Mouse (Mus musculus) testis, postnatal 10 days (tissue): ENCODE results near the gene AU018091.
"Not testable (repeated sequence)": the region's sequence is repeated elsewhere in the genome, so short reads cannot be mapped to it uniquely, and the experiment has no call there.

ENCODE experiments used
- DNase-seq: peaks from one replicate; pipeline ENCODE4 v3.0.0; 2021; ENCODE audit warnings: low spot score

The AU018091 gene

DNA sequence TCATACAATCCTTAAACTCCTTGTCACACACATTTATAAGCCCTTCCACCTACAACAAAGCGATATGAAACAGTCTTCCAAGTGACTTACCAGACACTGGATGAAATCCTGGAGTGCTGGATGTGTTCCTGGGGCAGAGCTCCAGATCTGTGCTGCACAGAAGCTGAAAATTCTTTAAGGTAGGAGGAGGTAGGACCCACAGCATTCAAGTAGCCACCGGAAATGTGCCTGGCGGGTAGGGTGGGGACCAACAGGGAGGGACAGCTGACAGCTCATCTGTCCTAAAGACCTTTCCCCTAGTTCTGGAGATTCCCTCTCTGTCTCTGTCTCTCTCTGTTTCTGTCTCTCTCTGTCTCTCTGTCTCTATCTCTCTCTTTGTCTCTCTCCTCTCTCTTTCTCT lies at the start of gene AU018091:
Gene AU018091 (minus strand): TSS at position 279 of the 400 bp plus-strand sequence.
- DNase-seq = no peak

DNA sequence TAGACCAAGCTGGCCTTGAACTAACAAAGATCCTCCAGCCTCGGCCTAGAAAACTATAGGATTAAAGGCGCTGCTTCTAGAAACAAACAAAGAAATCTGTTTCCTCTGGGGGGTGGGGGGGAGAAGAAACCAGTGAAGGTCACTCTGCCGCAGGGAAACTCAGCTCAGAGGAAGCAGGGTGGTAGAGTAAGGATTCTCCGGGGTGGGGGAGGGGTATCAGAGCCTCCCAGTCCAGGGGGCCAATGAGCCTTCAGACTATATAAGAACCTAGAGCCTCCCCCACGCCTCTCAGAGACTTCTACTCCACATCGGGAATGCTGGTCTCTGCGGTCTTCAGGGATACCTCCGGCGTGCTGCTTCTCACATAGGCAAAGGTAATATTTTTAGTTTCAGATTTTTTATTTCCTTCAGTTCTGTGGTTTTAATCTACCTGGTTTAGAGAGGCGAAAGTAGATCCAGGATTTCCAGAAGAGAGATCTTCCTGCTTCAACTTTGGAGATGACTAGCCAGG lies 48.6 kb upstream of the AU018091 start:
- no peak for DNase-seq

DNA sequence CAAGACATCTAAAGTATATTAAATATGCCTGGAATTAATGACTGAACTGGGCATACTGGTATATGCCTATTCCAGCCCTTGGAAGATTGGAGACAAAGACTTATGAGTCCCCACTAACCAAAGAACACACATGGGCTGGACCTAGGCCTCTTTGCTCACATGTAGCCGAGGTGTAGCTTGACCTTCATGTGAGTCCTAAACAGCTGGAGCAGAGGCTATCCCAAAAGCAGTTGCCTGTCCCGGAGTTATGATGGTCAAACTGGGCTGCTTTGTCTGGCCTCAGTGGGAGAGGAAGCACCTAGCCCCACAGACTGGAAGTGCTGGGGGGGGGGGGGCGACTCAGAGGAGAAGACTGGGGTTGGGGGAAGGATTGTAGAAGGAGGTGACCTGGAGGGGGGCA lies 47.3 kb upstream of the AU018091 start:
- DNase-seq = no peak

DNA sequence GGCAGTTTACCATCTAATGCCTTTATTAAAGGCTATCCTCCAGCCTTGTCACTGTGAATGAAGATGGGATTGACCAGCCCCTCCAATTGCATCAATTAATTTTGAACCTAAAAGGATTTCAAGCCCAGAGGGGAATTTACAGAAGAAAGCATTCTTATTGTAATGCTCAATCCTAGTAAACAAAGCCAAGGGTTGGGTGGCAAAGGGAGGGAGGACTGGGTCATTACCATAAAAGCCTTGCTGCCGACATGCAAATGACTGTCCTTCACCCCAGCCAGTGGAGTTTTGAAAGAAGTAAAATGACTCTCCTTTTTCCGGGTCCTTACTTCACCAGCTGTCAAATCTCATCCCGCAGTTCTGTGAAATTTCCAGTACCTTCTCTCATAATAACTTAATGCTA lies 44.6 kb upstream of the AU018091 start:
- DNase-seq = no peak

DNA sequence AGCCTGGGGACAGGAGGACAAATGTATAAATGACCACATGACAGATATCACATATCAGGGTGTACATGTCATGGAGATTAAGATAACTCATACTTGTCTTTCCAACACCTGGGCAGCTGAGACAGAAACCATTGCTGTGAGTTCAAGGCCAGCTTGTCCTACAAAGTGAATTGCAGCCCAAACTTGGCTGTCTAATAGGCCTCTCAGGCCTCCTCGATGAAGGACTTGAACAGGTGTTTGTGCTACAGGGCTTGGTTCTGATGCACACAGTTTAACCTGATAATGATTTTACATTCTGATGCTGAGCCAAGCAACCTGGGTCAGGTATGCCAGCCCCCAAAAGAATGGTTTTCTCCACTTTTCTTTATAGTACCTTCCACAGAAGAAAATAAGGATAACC lies 44.2 kb upstream of the AU018091 start:
- no peak for DNase-seq

DNA sequence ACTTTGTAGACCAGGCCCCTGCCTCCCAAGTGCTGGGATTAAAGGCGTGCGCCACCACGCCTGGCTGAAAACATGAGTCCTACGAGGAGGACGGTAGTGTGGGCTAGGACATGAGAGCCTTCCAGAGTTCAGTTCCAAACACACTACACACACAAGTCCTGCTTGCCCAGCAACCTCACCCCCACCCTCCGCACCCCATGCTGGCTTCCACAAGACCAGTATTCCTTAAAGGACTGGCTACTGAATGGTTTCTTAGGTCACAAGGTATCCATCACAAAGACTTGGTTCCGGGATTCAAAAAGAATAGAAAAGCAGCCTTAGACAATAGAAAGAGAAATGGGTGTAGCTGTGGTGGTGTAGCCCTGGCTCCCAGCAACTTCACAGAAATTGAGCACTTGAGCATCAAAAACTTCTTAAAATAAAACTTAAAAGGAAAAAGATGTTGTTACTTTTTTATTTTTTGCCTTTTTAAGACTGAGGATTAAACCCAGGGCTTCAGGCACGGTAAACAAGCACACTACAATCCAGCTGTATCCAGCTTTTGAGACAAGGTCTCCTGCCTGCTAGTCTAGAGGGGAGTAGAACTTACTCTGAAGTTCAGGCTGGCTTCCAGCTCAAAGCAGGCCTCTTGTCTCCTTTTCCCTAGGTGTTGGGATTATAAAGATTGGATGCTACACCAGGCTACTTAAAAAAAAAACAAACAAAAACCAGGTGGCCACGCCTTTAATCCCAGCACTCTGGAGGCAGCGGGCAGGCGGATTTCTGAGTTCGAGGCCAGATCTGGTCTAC lies 43.2 kb upstream of the AU018091 start:
- DNase-seq = no peak

DNA sequence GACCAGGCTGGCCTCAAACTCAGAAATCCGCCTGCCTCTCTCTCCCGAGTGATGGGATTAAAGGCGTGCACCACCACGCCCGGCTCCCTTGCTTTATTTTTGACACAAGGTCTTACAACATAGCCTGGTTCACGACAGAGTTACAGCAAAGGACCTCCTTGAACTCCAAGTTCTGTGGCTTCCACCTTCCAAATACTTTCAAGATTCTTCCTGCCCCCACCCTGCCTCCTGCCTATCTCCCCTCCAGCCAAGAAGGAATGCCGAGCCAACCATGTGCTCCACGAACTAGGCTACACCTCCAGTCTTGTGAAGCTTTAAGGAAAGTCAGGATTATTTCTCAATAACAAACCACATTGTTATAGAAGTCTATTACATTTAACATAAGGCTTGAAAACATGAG lies 42.5 kb upstream of the AU018091 start:
- no peak for DNase-seq

DNA sequence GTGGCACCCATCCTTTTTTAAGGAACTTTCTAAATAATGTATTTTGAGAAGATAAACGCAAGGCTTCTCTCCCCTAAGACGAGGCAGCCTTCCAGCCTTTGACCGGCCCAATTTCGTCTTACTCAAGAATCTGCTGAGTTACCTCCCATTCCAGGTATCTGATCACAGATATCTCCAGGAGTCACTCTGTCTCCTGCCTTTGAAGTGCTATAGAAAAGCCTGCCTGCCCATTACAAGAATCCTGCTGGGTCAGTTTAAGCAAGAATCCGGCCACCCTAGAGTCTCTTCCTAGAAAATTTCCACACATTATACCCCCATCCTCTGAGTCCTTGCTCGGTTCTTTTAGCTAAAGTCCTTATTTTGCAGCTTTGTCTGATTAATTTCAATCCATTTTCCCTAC lies 41.6 kb upstream of the AU018091 start:
- no peak for DNase-seq

DNA sequence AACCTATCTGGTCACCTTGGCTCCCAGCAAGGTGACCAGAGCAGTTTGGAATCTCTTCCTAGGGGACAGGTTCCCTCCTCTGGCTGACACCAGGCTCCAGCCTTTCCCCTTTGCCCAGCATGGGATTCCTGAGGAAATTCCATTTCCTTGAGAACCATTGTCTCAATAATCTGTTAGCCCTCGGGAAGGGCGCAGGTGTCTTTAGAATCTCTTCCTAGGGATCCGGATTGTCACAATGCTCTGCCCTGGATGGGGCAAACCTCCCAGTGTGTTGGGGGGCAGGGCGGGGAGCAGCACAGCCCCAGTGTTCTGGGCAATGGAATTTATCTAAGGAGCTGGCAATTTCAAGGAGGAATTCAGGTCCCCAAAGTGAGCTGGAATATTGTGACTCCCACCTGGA lies 37.5 kb upstream of the AU018091 start:
- DNase-seq = no peak

DNA sequence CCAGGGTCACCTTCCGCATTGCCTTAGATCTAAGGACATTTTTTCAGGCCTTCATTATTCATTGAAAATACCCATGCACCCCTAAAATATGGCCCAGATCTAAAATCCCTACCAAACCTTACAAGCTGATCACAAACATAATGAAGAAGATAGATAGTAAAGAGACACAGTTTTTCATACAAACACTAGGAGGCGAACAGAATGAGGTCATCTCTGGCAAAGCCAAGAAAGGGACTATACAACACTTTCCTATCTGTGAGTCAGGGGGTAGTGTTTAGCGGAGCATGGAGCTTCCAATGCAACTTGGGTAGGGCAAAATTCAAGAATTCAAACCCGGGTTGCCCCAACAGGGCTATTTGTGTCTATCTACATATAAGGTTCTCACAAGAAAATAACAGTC lies 35.6 kb upstream of the AU018091 start:
- no peak for DNase-seq

DNA sequence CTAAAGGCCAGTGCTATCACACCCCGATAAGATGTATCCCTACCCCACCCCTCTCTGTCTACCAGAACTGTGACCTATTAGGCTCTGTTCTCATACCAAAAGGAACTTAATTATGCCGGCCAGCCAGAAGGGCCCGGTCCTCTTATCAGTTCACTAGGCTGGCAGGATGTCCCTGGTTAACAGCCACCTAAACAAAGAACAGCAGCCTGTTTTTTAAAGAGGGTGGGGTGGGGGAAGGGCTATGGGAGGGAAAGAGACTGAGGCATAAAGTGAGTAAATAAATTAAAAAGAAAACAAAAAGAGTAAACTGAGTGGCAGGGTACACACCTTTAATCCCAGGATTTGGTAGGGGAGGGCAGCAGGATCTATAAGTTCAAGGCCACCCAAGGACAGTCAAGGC lies 34.9 kb upstream of the AU018091 start:
- no peak for DNase-seq

DNA sequence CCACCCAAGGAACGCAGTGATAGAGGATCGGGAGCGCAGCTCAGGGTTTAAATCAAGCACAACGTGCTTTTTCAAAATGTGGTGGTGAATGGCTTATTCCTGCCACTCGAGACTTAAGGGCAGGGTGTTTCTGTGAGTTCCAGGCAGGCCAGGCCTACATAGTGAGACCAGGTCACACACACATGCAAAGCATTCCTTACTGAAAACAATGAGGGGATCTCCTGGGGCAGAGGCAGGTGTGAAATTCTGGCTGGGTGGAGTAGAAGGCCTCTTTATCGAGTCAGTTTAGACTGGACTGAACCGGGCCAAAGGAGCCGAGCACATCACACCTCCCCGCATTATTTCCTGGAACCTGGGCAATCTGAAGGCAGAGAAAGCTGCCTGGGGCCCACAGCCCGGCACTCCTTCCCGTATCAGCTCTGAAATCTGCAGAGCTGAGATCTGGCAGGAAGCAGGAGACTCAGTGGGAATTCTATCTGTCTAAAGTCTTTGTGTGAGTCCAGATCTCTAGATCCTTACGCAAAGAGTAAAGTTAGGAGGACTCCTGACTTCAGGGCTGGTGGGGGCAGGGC lies 32.2 kb upstream of the AU018091 start:
- DNase-seq = no peak

DNA sequence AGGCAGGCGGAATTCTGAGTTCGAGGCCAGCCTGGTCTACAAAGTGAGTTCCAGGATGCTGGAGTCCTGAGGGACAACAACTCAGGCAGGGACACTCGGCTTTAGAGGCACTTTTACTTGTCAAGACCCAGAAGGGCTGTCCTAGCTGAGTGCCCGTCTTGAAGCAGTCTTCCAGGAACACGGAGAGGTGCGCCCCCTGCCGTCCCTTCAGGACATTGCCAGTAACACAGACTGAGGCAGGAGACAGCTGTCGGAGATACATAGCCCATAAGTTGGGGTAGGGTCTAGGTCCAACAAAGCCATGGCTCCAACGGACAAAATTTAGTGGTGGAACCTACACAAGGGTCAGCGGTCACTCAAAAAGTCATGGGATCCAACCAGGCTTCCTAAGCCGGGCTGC lies 29.9 kb upstream of the AU018091 start:
- peak; percentile 53 for DNase-seq

DNA sequence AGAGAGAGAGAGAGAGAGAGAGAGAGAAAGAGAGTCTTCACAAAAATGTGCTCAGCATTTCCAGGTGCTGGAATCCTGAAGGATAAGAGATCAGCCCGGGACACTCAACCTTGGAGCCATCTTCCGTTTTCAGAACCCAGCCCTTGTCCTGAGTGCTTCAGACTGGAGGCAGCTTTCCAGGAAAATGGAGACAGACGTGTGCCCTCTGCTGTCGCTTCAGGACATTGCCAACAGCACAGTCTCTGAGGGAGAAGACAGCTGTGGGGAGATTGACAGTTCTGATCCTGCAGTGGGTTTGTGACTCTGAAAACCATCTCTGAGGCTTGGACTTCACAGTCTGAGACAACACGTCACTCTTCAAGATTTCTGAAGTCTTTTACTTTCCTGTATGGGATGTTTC lies 26.8 kb upstream of the AU018091 start:
- DNase-seq = no peak

DNA sequence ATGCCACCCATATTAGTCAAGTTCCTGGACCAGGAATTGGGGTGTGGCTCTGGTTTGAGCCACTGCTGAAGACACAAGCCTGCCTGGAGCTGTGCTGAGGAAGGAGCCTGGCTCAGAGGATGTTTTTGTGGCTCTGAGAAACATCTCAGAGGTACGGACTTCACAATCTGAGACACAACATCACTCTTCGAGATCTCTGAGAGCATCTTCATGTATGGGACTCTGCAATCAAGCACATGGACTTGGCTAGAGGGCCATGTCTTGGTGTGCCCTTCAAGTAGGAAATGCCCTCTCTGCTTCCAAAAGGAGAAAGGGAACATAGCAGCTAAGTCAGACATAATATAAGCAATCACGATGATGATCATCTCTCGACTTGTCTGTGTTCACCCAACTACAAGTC lies 25.5 kb upstream of the AU018091 start:
- DNase-seq = no peak

DNA sequence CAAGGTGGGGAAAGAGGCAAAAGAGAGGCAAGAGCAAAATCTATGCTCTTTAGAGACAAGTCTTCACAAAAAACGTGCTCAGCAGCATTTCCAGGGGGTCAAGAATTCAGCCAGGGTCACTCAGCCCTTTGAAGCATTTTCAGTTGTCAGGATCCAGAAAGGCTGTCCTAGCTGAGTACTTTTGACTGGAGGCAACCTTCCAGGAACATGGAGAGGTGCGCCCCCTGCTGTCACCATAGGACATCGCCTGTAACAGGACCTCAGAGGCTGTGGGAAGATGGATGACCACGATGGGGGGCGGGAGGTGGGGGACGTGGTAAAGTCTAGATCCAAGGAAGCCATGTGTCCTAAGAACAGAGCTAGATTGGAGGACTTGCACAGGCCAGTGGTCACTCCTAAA lies 24.9 kb upstream of the AU018091 start:
- peak; percentile 84 for DNase-seq

DNA sequence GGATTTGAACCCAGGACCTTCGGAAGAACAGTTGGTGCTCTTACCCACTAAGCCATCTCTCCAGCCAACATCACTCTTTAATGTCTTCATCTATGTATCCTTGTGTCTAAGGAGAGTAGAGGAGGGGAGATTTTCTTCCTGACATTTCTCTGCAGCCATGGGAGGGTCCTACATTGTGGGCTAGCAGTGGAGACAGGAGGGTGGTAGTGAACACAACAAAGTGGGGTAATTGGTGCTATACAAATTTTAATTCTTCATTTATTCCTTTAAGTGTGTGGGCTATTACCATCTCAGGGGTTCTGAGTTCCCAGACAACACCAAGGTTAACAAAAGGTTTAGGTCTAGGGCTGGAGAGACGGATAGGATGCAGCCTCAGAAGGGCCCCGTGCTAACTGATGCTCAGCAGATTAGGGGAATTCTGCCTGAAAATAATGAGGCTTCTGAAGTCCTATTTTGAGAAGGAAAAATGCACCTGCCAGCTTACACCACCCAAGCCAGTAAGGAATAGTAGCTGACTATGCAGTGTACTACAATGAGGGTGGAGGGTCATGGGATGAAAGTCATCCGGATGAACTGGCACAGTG lies 24.1 kb upstream of the AU018091 start:
- DNase-seq = no peak

DNA sequence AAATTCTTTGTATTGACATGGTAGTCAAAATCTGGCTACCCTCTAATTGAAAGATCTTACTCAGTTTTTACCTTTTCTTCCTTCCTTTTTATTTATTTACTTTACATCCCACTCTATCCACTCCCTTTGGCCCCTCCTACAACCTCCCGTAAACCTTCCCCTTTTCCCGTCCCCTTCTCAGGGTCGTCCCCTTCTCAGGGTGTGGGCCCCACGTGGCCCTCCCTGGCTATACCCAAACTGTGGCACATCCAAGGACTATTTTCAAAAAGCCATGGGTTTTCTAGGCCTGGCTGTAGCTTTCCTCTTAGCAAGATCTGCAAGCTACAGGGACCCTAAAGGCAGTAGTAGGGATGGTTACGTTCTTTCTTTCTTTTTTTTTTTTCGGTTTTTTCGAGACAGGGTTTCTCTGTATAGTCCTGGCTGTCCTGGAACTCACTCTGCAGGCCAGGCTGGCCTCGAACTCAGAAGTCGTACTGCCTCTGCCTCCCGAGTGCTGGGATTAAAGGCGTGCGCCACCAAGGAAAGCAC lies 23.0 kb upstream of the AU018091 start:
- no peak for DNase-seq

DNA sequence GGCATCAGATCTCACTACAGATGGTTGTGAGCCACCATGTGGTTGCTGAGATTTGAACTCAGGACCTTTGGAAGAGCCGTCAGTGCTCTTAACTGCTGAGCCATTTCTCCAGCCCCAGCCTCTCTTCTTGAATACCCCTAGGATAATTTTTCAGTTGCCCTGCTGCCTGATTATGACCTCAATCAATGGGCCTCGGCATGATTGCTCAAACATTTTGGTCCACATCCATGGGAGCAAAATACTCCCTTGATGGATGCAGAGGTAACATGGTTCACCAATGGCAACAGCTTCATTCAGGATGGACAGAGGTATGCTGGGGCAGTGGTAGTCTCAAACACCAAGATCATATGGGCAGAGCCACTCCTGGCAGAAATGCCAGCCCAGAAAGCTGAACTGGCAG lies 17.7 kb upstream of the AU018091 start:
- not testable (repeated sequence) for DNase-seq

DNA sequence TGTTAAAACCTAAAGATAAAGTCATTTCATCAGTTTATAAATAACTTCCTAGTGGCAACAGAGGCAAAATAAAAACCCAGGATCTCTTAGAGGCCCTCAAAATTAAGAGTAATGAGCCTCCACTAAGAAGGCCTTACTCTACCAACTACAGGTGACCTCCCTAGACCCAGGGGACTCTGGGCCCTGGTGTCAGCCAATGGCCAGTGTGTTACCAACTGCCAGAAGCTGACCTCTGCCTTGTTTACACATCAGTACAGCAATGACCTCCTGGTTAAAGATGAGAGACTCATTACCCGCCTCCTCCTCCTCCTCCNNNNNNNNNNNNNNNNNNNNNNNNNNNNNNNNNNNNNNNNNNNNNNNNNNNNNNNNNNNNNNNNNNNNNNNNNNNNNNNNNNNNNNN lies 17.1 kb upstream of the AU018091 start:
- DNase-seq = no peak

DNA sequence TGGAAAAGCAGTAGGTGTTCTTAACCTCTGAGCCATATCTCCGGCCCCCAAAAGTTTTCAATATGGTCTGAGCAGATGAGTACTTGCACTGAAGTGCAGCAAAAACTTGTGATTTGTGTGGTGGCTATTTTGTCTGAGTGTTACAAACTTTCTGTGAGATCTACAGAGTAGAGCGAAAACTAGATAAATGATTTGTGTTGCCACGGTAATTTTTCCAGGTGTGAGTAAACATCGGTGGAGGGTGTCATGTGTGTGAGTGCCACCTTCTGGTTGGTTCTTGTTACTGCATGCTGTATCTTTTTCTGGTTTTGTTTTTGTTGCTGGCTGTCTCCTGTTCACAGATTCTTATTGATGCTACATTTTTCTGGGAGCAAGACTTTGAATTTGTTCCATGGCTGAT lies 15.4 kb upstream of the AU018091 start:
- no peak for DNase-seq

DNA sequence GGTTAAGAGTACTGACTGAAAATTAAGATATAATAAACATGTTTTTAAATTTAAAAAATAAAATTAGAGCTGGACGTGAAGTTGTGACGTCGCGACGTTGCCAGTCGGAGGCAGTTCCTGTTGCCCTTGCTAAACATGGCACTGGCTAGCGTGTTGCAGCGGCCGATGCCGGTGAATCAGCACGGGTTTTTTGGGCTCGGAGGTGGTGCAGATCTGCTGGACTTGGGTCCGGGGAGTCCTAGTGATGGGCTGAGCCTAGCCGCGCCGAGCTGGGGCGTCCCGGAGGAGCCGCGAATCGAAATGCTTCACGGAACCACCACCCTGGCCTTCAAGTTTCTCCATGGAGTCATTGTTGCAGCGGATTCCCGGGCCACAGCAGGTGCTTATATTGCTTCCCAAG lies 12.0 kb upstream of the AU018091 start:
- DNase-seq = not testable (repeated sequence)

DNA sequence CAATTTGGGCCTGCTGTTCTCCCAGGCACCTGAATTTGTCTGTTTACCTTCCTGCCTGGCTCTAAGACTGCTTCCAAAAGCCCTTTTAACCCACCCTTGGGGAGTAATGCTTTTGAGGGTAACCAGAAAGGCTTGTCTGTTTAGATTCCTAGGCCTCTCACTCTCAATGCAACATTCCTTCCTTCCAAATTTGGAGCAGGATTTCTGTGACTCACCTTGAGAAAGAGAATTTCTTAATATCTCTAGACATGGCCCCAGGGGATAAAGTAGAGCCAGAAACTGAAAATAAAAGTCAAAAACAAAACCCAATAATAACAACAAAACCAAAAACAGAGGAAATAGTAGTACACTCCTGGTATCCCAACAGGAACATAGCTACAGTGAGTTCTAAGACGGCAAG lies 707 bp downstream of the AU018091 start:
- no peak for DNase-seq
